Mouse (Mus musculus) kidney, adult 2 months (tissue): ENCODE results near the gene Pigt.

Experiments
- CTCF ChIP-seq: fragments of 200-500 bp; conservative IDR thresholded peaks from 2 replicates; pipeline ENCODE4 v1.5.1; 2011; ENCODE audit warnings: low read depth, mild to moderate bottlenecking, control low read depth, low read length, moderate library complexity, mixed read lengths; ENCODE audit not compliant: insufficient read depth, insufficient read length
- POLR2A ChIP-seq: fragments of 200-500 bp; IDR thresholded peaks from one replicate; pipeline ENCODE4 v1.6.1; 2011; ENCODE audit warnings: low read depth, low read length, control low read depth

DNA sequence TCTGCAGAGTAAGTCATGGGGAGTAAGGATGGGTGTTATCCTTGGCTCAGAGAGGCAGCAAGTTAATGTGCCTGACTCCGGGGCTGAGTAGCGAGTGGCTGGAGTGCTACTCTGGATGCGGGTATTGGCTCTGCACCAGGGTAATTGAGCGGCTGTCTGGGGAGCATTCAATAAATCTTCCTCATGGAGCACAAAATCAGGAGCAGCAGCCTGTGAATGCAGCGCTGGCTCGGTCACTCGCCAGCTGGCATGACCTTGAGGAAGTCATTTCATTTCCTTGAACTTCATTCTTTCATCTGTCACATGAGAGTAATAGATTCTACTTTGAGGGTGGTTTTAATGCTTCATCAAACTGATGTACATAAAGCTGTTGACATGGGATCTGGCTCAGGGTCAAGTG is 3.2 kb downstream of the Pigt start:
- TF ChIP-seq CTCF (no peak), POLR2A (no peak)
